8 mouse cellular contexts compared by ENCODE assay signal in genomic region chr16:33883046-33883975, GRCm38 (mm10). TPM values are rescaled to one million over a fixed set of nuclear protein-coding genes. Genes with fewer than 3 reads are reported as not detected.
A peak's percentile ranks its signal among the peaks of the same experiment; 100 is the strongest.
DNase-seq lines count a peak whose midpoint lies in the region; ATAC-seq and TF ChIP-seq lines count a peak whose summit lies in the region.
"Had no signal": no experiment of that assay in that cellular context is flagged by ENCODE, and none has a peak within 500 bp of the region (broad histone marks: within the 10 kb centered on the region; RNA-seq: fewer than 3 reads in every experiment).

No protein-coding gene starts in this region.

- 47% methylated on average over 16 of the region's 16 CpGs for WGBS in hindbrain, embryonic 14.5 days
- WGBS in neural tube, embryonic 14.5 days: 64% methylated on average over 16 of the region's 16 CpGs

- no peak overlapping the region for H3K4me2 ChIP-seq in hindbrain, embryonic 14.5 days (replicated peaks)
- no peak overlapping the region for H3K4me2 ChIP-seq in neural tube, embryonic 14.5 days (ENCODE audit: low read depth, low read length)

- H3K4me1 ChIP-seq in embryonic fibroblast, embryonic 13.5 days (ENCODE audit: control insufficient read depth, insufficient read depth, low read length): peaks cover 30% of the 10 kb centered on the region
- peaks cover 18% of the 10 kb centered on the region; the same call in 1 of the 2 replicates for H3K4me1 ChIP-seq in hindbrain, embryonic 14.5 days (replicated peaks; ENCODE audit: control insufficient read depth, insufficient read depth, low read length)
- no peaks in the 10 kb centered on the region for H3K4me1 ChIP-seq in neural tube, embryonic 14.5 days (ENCODE audit: control insufficient read depth, insufficient read depth, low read length)

- H3K9ac ChIP-seq in hindbrain, embryonic 14.5 days: no peak overlapping the region
- H3K9ac ChIP-seq in neural tube, embryonic 14.5 days (replicated peaks; ENCODE audit: low read depth, low read length): no peak overlapping the region

- peak; percentile 71; the same call in 1 of the 2 replicates for ATAC-seq in hindbrain, embryonic 14.5 days (ENCODE audit: low FRiP score)
- peak; percentile 44; the same call in 1 of the 2 replicates for ATAC-seq in neural tube, embryonic 14.5 days (ENCODE audit: low read depth)
- no peak for ATAC-seq in megakaryocyte progenitor cell, adult 5-6 weeks (replicated peaks; ENCODE audit: poor library complexity)

- no peak for TF ChIP-seq CTCF in embryonic fibroblast, embryonic 13.5 days (IDR thresholded peaks at IDR 0.05; ENCODE audit: borderline replicate concordance, insufficient read depth, low read length)

- no peaks in the 10 kb centered on the region; the same call in 1 of the 2 replicates for H3K27me3 ChIP-seq in hindbrain, embryonic 14.5 days (ENCODE audit: control insufficient read depth, insufficient read depth, low read length)
- H3K27me3 ChIP-seq in neural tube, embryonic 14.5 days (ENCODE audit: control insufficient read depth, insufficient read depth, low read length): no peaks in the 10 kb centered on the region

- H3K36me3 ChIP-seq in hindbrain, embryonic 14.5 days (replicated peaks; ENCODE audit: control insufficient read depth, insufficient read depth): no peaks in the 10 kb centered on the region
- H3K36me3 ChIP-seq in neural tube, embryonic 14.5 days (ENCODE audit: control insufficient read depth, insufficient read depth, low read length): no peaks in the 10 kb centered on the region

- no peak overlapping the region for H3K4me3 ChIP-seq in embryonic fibroblast, embryonic 13.5 days (ENCODE audit: insufficient read depth, low read length)
- H3K4me3 ChIP-seq in hindbrain, embryonic 14.5 days (replicated peaks; ENCODE audit: low read length): no peak overlapping the region
- H3K4me3 ChIP-seq in neural tube, embryonic 14.5 days (ENCODE audit: low read depth, low read length): no peak overlapping the region

- DNase-seq in left cerebral cortex, postnatal 14 days (ENCODE audit: low spot score in 2 of 2): peak; percentile 42 to 78
- no peak for DNase-seq in left cerebral cortex, postnatal 36 days (ENCODE audit: low spot score in 2 of 2)
- no peak for DNase-seq in hindbrain, embryonic 14.5 days (ENCODE audit: low spot score)
- no peak for DNase-seq in layer of hippocampus, postnatal 25 days (ENCODE audit: extremely low spot score in 1 of 2, low spot score in 1 of 2)

- H3K27ac ChIP-seq in embryonic fibroblast, embryonic 13.5 days (ENCODE audit: insufficient read depth, low read length): peak overlapping the region; percentile 59; the same call in 1 of the 2 replicates
- H3K27ac ChIP-seq in hindbrain, embryonic 14.5 days: peak overlapping the region; percentile 57
- no peak overlapping the region; the same call in 1 of the 2 replicates for H3K27ac ChIP-seq in neural tube, embryonic 14.5 days (ENCODE audit: low read depth, low read length)
- H3K27ac ChIP-seq: macrophage had no signal

- TF ChIP-seq POLR2A in embryonic fibroblast, embryonic 13.5 days (IDR thresholded peaks at IDR 0.05; ENCODE audit: low read depth, low read length): no peak

- intact Hi-C loops in left cerebral cortex, postnatal 14 days (cut with DNase I): no loop called here
- intact Hi-C loops in left cerebral cortex, postnatal 36 days (cut with DNase I): no loop called here

- H3K9me3 ChIP-seq in hindbrain, embryonic 14.5 days (ENCODE audit: control insufficient read depth, low read length): no peaks in the 10 kb centered on the region
- no peaks in the 10 kb centered on the region for H3K9me3 ChIP-seq in neural tube, embryonic 14.5 days (ENCODE audit: control insufficient read depth, low read length)

RNA-seq across cellular contexts. Expression of gene Itgb5, which starts 53.8 kb away (rescaled TPM):
- 10 to 100 TPM; 32.5 to 32.7 TPM for total RNA-seq in left cerebral cortex, postnatal 14 days (2021)
- 10 to 100 TPM; 35.6 to 37.1 TPM for total RNA-seq in left cerebral cortex, postnatal 36 days (2021)
- 330 and 348 TPM in 2 replicates for polyA plus RNA-seq in embryonic fibroblast, embryonic 13.5 days (2011; ENCODE audit: insufficient read length, low read depth, missing spikeins)
- polyA plus RNA-seq in hindbrain, embryonic 14.5 days (2014; fragmentation: Nextera tagmentation; extraction: Ambion mirVana): 27.1 and 27.2 TPM in 2 replicates
- polyA plus RNA-seq in neural tube, embryonic 14.5 days (2014; fragmentation: Nextera tagmentation; extraction: Ambion mirVana): 13.8 and 22.0 TPM in 2 replicates
- 4.4 and 8.1 TPM in 2 replicates for total RNA-seq in megakaryocyte progenitor cell, adult 5-6 weeks (2015)
- 5.5 and 8.5 TPM in 2 replicates for total RNA-seq in megakaryocyte progenitor cell, adult 5-6 weeks (2017)
- 10 to 100 TPM; 38.7 to 42.3 TPM for total RNA-seq in layer of hippocampus, postnatal 25 days (2021)

Comparison
In these comparisons a context has a peak if more than half of its experiments do, and no peak if none do; other contexts are left out.
1. DNase-seq: peak in left cerebral cortex, postnatal 14 days (2 of 2); none in left cerebral cortex, postnatal 36 days (0 of 2), hindbrain, embryonic 14.5 days (single experiment) and layer of hippocampus, postnatal 25 days (0 of 2).